Mouse (Mus musculus) neutrophil, adult 5-6 weeks (primary cell): ENCODE data around the gene Htra3. TPM values are rescaled to one million over a fixed set of nuclear protein-coding genes. Genes with fewer than 3 reads are reported as not detected.

Experiments used
- ATAC-seq: fragments of 151-379, 151-347 bp; 2 replicates; pipeline ENCODE4 v1.8.0; 2017; ENCODE audit warnings: mild to moderate bottlenecking, moderate TSS enrichment; ENCODE audit not compliant: insufficient number of reproducible peaks, poor library complexity, low FRiP score, severe bottlenecking; ENCODE audit errors: extremely low read depth
- total RNA-seq: library from RNA; stranded (forward); fragments of 200-1000 nt; gene quantifications from 2 replicates; pipeline ENCODE4 v1.2.3, GENCODE M21; 2017

Gene Htra3
- not detected in 2 replicates for total RNA-seq

GRCm38 (mm10) chr5:35679256-35680155, at the start of gene Htra3:
Gene Htra3 (minus strand): TSS chr5:35679782.
- no peak for ATAC-seq

GRCm38 (mm10) chr5:35728957-35729460, 49.4 kb upstream of the Htra3 start:
- peak; percentile 74 for ATAC-seq

- ATAC-seq: peak; percentile 7; the same call in 1 of the 2 replicates
Measured at GRCm38 (mm10) chr5:35728344-35728956, 48.9 kb upstream of the Htra3 start.

- ATAC-seq: no peak
Measured at GRCm38 (mm10) chr5:35727447-35727846, 47.9 kb upstream of the Htra3 start.

GRCm38 (mm10) chr5:35725840-35726239, 46.3 kb upstream of the Htra3 start:
- ATAC-seq: no peak

GRCm38 (mm10) chr5:35723900-35724299, 44.3 kb upstream of the Htra3 start:
- ATAC-seq: no peak

GRCm38 (mm10) chr5:35722654-35723053, 43.1 kb upstream of the Htra3 start:
- no peak for ATAC-seq

GRCm38 (mm10) chr5:35721933-35722332, 42.4 kb upstream of the Htra3 start:
- no peak for ATAC-seq

GRCm38 (mm10) chr5:35719880-35720279, 40.3 kb upstream of the Htra3 start:
- ATAC-seq: no peak

- ATAC-seq: no peak
Measured at GRCm38 (mm10) chr5:35719343-35719742, 39.8 kb upstream of the Htra3 start.

- ATAC-seq: no peak
Measured at GRCm38 (mm10) chr5:35718817-35719216, 39.2 kb upstream of the Htra3 start.

- no peak for ATAC-seq
Measured at GRCm38 (mm10) chr5:35717946-35718345, 38.4 kb upstream of the Htra3 start.

- ATAC-seq: no peak
Measured at GRCm38 (mm10) chr5:35717455-35717854, 37.9 kb upstream of the Htra3 start.

- ATAC-seq: no peak
Measured at GRCm38 (mm10) chr5:35713649-35714354, 34.2 kb upstream of the Htra3 start.

- ATAC-seq: no peak
Measured at GRCm38 (mm10) chr5:35712517-35712916, 32.9 kb upstream of the Htra3 start.

- ATAC-seq: no peak
Measured at GRCm38 (mm10) chr5:35710931-35711330, 31.3 kb upstream of the Htra3 start.

- ATAC-seq: no peak
Measured at GRCm38 (mm10) chr5:35710481-35710880, 30.9 kb upstream of the Htra3 start.

GRCm38 (mm10) chr5:35705411-35705810, 25.8 kb upstream of the Htra3 start:
- no peak for ATAC-seq

GRCm38 (mm10) chr5:35703814-35704213, 24.2 kb upstream of the Htra3 start:
- no peak for ATAC-seq
